Mouse (Mus musculus) testis, adult 2 months (tissue): ENCODE results near the gene Cactin.

Experiments
- CTCF ChIP-seq: fragments of 200-500 bp; IDR thresholded peaks from 2 replicates; pipeline ENCODE4 v1.5.1; 2012; ENCODE audit warnings: low read depth, mild to moderate bottlenecking, inconsistent platforms, low read length, moderate library complexity; ENCODE audit not compliant: control insufficient read depth, insufficient read depth, insufficient replicate concordance
- POLR2A ChIP-seq: fragments of 200-500 bp; IDR thresholded peaks from 2 replicates; pipeline ENCODE4 v1.6.1; 2012; ENCODE audit warnings: low read depth, mild to moderate bottlenecking, inconsistent platforms, low read length, moderate library complexity; ENCODE audit not compliant: control insufficient read depth

- no peak for TF ChIP-seq POLR2A
- no peak for TF ChIP-seq CTCF
These were observed 37.3 kb downstream of the Cactin start for GRCm38 (mm10) chr10:81358209-81358608.
